Mouse (Mus musculus): ENCODE results near the gene Ak2. TPM values are rescaled to one million over a fixed set of nuclear protein-coding genes. Genes with fewer than 3 reads are reported as not detected.

The Ak2 gene
- total RNA-seq, 2 experiments from 2014 or later, result 33.5 to 33.8 TPM

Other genes starting within 250 kb of the Ak2 start
- gene A3galt2, start 236.6 kb upstream of the Ak2 start, total RNA-seq (2021), result 1 to 10 TPM; 1.1 to 1.3 TPM
- 10 to 100 TPM; 62.4 to 66.2 TPM for gene Zfp362, start 185.9 kb upstream of the Ak2 start, total RNA-seq (2021)
- gene Trim62, start 108.4 kb upstream of the Ak2 start, total RNA-seq (2021), result 10 to 100 TPM; 37.5 to 38.4 TPM
- 10 to 100 TPM; 17.8 to 20.0 TPM for gene Azin2, start 29.5 kb upstream of the Ak2 start, total RNA-seq (2021)
- gene Rnf19b, start 66.3 kb downstream of the Ak2 start, total RNA-seq (2021), result 100 to 1,000 TPM in 1 of 2 experiments, 10 to 100 TPM in 1; 97.9 to 102 TPM
- not detected for gene Tmem54, start 113.6 kb downstream of the Ak2 start, total RNA-seq (2021)
- gene Hpca, start 130.1 kb downstream of the Ak2 start, total RNA-seq (2021), result 100 to 1,000 TPM; 189 to 218 TPM
- 10 to 100 TPM; 16.4 to 18.0 TPM for gene Fndc5, start 145.0 kb downstream of the Ak2 start, total RNA-seq (2021)
- gene S100pbp, start 197.8 kb downstream of the Ak2 start, total RNA-seq (2021), result 10 to 100 TPM; 40.5 to 42.1 TPM
- 100 to 1,000 TPM; 113 to 121 TPM for gene Yars, start 197.8 kb downstream of the Ak2 start, total RNA-seq (2021)

Measured in left cerebral cortex, postnatal 4 days (tissue).